ENCODE assay signal across 8 mouse cellular contexts in the genomic region with DNA sequence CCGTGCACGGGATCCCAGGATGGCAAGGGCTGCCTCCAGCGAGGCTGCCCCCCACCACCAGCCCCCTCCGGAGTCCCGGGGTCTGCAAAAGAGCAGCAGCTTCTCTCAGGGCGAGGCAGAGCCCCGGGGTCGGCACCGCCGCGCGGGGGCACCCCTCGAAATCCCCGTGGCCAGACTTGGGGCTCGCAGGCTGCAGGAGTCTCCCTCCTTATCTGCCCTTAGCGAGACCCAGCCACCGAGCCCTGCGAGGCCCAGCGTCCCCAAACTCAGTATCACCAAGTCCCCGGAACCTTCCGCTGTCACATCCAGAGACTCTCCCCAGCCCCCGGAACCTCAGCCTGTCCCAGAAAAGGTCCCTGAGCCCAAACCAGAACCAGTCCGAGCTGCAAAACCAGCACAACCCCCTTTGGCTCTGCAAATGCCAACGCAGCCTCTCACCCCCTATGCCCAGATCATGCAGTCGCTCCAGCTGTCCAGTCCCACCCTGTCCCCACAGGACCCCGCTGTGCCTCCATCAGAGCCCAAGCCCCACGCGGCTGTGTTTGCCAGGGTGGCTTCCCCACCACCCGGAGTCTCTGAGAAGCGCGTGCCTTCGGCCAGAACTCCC. TPM values are rescaled to one million over a fixed set of nuclear protein-coding genes. Genes with fewer than 3 reads are reported as not detected.
A peak's percentile ranks its signal among the peaks of the same experiment; 100 is the strongest.
DNase-seq lines count a peak whose midpoint lies in the region; ATAC-seq and TF ChIP-seq lines count a peak whose summit lies in the region.

No protein-coding gene starts in this region.

- DNase-seq in embryo, embryonic 10.5 days (ENCODE audit: low spot score): peak; percentile 21
- no peak for DNase-seq in embryo, embryonic 10 days (ENCODE audit: low spot score)
- DNase-seq in testis, postnatal 10 days (ENCODE audit: low spot score): no peak
- no peak for DNase-seq in stomach, postnatal 0 days (ENCODE audit: low spot score)
- no peak for DNase-seq in Muller cell, postnatal 12 days (ENCODE audit: inconsistent ontology term)
- no peak for DNase-seq in adrenal gland, postnatal 4 days (ENCODE audit: low spot score in 2 of 2)

- H3K27ac ChIP-seq in testis, adult 2 months (ENCODE audit: control insufficient read depth, insufficient read depth, low read depth, low read length): no peak overlapping the region
- H3K27ac ChIP-seq in limb, embryonic 13.5 days: no peak overlapping the region
- no peak overlapping the region for H3K27ac ChIP-seq in stomach, postnatal 0 days (replicated peaks)

- no peaks in the 10 kb centered on the region for H3K9me3 ChIP-seq in limb, embryonic 13.5 days
- H3K9me3 ChIP-seq in stomach, postnatal 0 days (ENCODE audit: control insufficient read depth, low read length): no peaks in the 10 kb centered on the region

- H3K4me2 ChIP-seq in limb, embryonic 13.5 days (replicated peaks): peak overlapping the region; percentile 71
- H3K4me2 ChIP-seq in stomach, postnatal 0 days (replicated peaks; ENCODE audit: low read depth): peak overlapping the region; percentile 50

- TF ChIP-seq POLR2A in testis, adult 2 months (IDR thresholded peaks at IDR 0.05; ENCODE audit: control insufficient read depth, low read depth, low read length): no peak

- no peaks in the 10 kb centered on the region for H3K36me3 ChIP-seq in testis, adult 2 months (ENCODE audit: control insufficient read depth, insufficient read depth, low read length)
- peaks cover 26% of the 10 kb centered on the region for H3K36me3 ChIP-seq in limb, embryonic 13.5 days
- no peaks in the 10 kb centered on the region for H3K36me3 ChIP-seq in stomach, postnatal 0 days (ENCODE audit: control insufficient read depth, insufficient read depth, low read length)

- H3K27me3 ChIP-seq in testis, adult 2 months (ENCODE audit: control insufficient read depth, insufficient read depth, low read length): peaks cover 2% of the 10 kb centered on the region; the same call in 1 of the 2 replicates
- peaks cover 59% of the 10 kb centered on the region for H3K27me3 ChIP-seq in limb, embryonic 13.5 days
- H3K27me3 ChIP-seq in stomach, postnatal 0 days (ENCODE audit: control insufficient read depth, insufficient read depth, low read length): no peaks in the 10 kb centered on the region

- peak overlapping the region; percentile 57 for H3K9ac ChIP-seq in limb, embryonic 13.5 days
- 0 out of 2 replicates have a peak overlapping the region, but pooled peaks have one; percentile 31 for H3K9ac ChIP-seq in stomach, postnatal 0 days (ENCODE audit: low read length)

- ATAC-seq in limb, embryonic 13.5 days (ENCODE audit: low FRiP score, low read depth): peak; percentile 20; the same call in 1 of the 2 replicates
- no peak for ATAC-seq in stomach, postnatal 0 days (ENCODE audit: low FRiP score, low TSS enrichment)

- no peak for TF ChIP-seq EP300 in stomach, postnatal 0 days (optimal IDR thresholded peaks at IDR 0.05)

- no peak for TF ChIP-seq CTCF in testis, adult 2 months (IDR thresholded peaks at IDR 0.05; ENCODE audit: control insufficient read depth, insufficient read depth, insufficient replicate concordance, low read depth, low read length)
- no peak for TF ChIP-seq CTCF in stomach, postnatal 0 days (IDR thresholded peaks at IDR 0.05; ENCODE audit: low read depth)

- peaks cover 12% of the 10 kb centered on the region for H3K4me1 ChIP-seq in testis, adult 2 months (ENCODE audit: control insufficient read depth, insufficient read depth, low read length)
- H3K4me1 ChIP-seq in limb, embryonic 13.5 days: peaks cover 23% of the 10 kb centered on the region
- H3K4me1 ChIP-seq in stomach, postnatal 0 days (replicated peaks; ENCODE audit: control insufficient read depth, insufficient read depth): no peaks in the 10 kb centered on the region

- 5% methylated on average over 32 of the region's 32 CpGs for WGBS in limb, embryonic 13.5 days
- 27% methylated on average over 31 of the region's 32 CpGs for WGBS in stomach, postnatal 0 days

- H3K4me3 ChIP-seq in testis, adult 2 months (ENCODE audit: control insufficient read depth, low read depth, low read length): peak overlapping the region; percentile 28
- H3K4me3 ChIP-seq in limb, embryonic 13.5 days: peak overlapping the region; percentile 45
- peak overlapping the region; percentile 29 for H3K4me3 ChIP-seq in stomach, postnatal 0 days (ENCODE audit: low read depth, low read length)

RNA-seq across cellular contexts. Expression of a gene that starts 13.4 kb away (rescaled TPM):
- polyA plus RNA-seq in testis, adult 2 months (2012; rRNA removed): 96.2 and 98.2 TPM in 2 replicates
- 70.1 and 71.8 TPM in 2 replicates for polyA plus RNA-seq in limb, embryonic 13.5 days (2015; fragmentation: Nextera tagmentation; extraction: Ambion mirVana)
- 85.2 and 98.6 TPM in 2 replicates for polyA plus RNA-seq in stomach, postnatal 0 days (2015; fragmentation: Nextera tagmentation; extraction: Ambion mirVana)
- 10 to 100 TPM; 71.3 to 82.4 TPM for total RNA-seq in adrenal gland, postnatal 4 days (2021)

RNA-seq across cellular contexts. Expression of a gene that starts 27.9 kb away (rescaled TPM):
- 0.82 and 1.0 TPM in 2 replicates for polyA plus RNA-seq in testis, adult 2 months (2012; rRNA removed)
- 0.65 and 0.80 TPM in 2 replicates for polyA plus RNA-seq in limb, embryonic 13.5 days (2015; fragmentation: Nextera tagmentation; extraction: Ambion mirVana)
- 0.55 and 0.63 TPM in 2 replicates for polyA plus RNA-seq in stomach, postnatal 0 days (2015; fragmentation: Nextera tagmentation; extraction: Ambion mirVana)
- total RNA-seq in adrenal gland, postnatal 4 days (2021): 10 to 100 TPM; 10.4 to 11.9 TPM

RNA-seq across cellular contexts. Expression of a gene that starts 47.2 kb away (rescaled TPM):
- polyA plus RNA-seq in testis, adult 2 months (2012; rRNA removed): 1.4 and 5.8 TPM in 2 replicates
- 20.7 and 21.3 TPM in 2 replicates for polyA plus RNA-seq in limb, embryonic 13.5 days (2015; fragmentation: Nextera tagmentation; extraction: Ambion mirVana)
- polyA plus RNA-seq in stomach, postnatal 0 days (2015; fragmentation: Nextera tagmentation; extraction: Ambion mirVana): 28.8 and 30.0 TPM in 2 replicates
- 10 to 100 TPM; 32.4 to 33.7 TPM for total RNA-seq in adrenal gland, postnatal 4 days (2021)

RNA-seq across cellular contexts. Expression of a gene that starts 56.8 kb away (rescaled TPM):
- polyA plus RNA-seq in testis, adult 2 months (2012; rRNA removed): 39.5 and 40.8 TPM in 2 replicates
- 37.5 and 37.7 TPM in 2 replicates for polyA plus RNA-seq in limb, embryonic 13.5 days (2015; fragmentation: Nextera tagmentation; extraction: Ambion mirVana)
- polyA plus RNA-seq in stomach, postnatal 0 days (2015; fragmentation: Nextera tagmentation; extraction: Ambion mirVana): 24.6 and 25.2 TPM in 2 replicates
- total RNA-seq in adrenal gland, postnatal 4 days (2021): 10 to 100 TPM; 60.3 to 62.6 TPM

RNA-seq across cellular contexts. Expression of a gene that starts 57.0 kb away (rescaled TPM):
- 7.2 and 8.9 TPM in 2 replicates for polyA plus RNA-seq in testis, adult 2 months (2012; rRNA removed)
- polyA plus RNA-seq in limb, embryonic 13.5 days (2015; fragmentation: Nextera tagmentation; extraction: Ambion mirVana): 0.83 and 0.97 TPM in 2 replicates
- 1.4 and 1.7 TPM in 2 replicates for polyA plus RNA-seq in stomach, postnatal 0 days (2015; fragmentation: Nextera tagmentation; extraction: Ambion mirVana)
- 1 to 10 TPM; 4.0 to 5.0 TPM for total RNA-seq in adrenal gland, postnatal 4 days (2021)
